Mouse (Mus musculus) frontal cortex, postnatal 10 days (tissue): ENCODE data around the gene Fbxl17.

ENCODE experiments used
- DNase-seq, 2 experiments: peaks; one replicate each; pipeline ENCODE4 v3.0.0; 2022; ENCODE audit warnings: low spot score in 2 of 2, mixed read lengths in 1 of 2

Gene Fbxl17

GRCm38 (mm10) chr17:63459712-63460495 is 39.9 kb downstream of the Fbxl17 start:
- no peak for DNase-seq

DNA sequence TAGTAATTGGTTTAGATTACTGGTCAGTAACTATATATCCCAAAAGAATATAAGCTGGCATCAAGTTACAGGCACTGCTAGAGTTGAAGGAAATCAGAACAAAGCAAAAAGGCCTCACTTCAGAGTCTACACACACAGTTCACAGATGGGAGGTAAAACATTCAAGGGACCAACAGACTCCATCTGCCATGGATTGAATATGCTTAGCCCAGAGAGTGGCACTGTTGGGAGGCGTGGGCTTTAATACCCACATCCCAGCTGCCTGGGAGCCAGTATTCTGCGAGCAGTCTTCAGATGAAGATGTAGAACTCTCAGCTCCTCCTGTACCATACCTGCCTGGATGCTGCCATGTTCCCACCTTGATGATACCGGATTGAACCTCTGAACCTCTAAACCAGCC is 41.8 kb downstream of the Fbxl17 start:
- no peak for DNase-seq

- DNase-seq: no peak
Observed at GRCm38 (mm10) chr17:63451311-63452006, 48.4 kb downstream of the Fbxl17 start.

- DNase-seq: no peak
Observed at GRCm38 (mm10) chr17:63447691-63448090, 52.1 kb downstream of the Fbxl17 start.

- DNase-seq: no peak
Observed at GRCm38 (mm10) chr17:63446971-63447679, 52.7 kb downstream of the Fbxl17 start.

DNA sequence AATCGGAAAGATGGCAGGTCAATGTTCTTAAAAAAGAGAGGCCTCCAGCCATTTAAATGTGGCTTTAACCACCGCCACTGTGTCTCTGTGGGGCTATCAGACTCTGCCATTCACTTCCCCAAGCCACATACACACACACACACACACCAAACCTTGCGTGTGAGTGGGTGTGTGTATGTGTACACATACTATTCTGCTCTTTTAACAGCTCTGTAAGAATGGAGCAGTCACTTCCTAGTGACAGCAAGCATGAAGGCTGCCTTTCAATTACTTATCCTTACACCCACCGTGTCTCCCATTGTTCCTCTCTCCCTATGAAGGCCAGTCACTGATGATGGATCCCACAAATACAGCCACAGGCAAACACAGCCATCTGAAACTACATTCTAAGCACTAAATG is 54.6 kb downstream of the Fbxl17 start:
- DNase-seq: no peak

GRCm38 (mm10) chr17:63437424-63437823 is 62.4 kb downstream of the Fbxl17 start:
- DNase-seq: no peak

DNA sequence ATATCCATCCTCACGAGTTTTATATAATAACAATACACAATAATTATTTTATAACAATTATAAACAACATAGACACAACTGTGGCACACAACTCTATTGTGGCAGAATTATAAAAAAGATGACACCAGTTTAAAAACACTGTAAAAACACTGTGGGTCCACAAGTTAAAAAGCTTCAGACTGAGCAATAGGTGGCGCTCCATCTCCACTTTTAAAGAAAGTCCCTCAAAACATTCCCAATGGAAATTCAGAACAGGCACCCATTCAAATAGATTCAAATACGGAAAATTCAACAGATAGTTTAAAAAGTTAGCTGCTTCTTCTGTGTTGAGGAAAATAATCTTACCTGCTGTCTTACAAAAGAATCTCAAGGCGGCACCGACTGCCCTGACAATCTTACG is 65.7 kb downstream of the Fbxl17 start:
- DNase-seq: no peak

DNA sequence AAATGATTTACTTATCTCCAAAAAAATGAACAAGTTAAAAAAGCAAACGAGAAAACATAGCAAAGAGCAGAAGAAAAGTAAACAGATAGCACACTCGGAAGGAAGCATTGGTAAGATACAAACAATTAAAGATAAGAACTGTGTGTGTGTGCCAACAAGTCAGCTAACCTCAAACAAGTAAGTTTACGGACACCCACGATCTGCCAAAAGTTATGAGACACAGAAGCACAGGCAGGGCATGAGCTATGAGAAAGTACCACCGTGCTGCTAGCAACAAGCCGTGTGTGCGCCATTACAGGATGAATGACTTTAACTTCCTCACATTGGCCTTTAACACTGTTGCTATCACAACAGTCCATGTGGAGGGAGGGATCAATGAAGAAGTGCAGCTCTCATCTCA is 68.2 kb downstream of the Fbxl17 start:
- no peak for DNase-seq

DNA sequence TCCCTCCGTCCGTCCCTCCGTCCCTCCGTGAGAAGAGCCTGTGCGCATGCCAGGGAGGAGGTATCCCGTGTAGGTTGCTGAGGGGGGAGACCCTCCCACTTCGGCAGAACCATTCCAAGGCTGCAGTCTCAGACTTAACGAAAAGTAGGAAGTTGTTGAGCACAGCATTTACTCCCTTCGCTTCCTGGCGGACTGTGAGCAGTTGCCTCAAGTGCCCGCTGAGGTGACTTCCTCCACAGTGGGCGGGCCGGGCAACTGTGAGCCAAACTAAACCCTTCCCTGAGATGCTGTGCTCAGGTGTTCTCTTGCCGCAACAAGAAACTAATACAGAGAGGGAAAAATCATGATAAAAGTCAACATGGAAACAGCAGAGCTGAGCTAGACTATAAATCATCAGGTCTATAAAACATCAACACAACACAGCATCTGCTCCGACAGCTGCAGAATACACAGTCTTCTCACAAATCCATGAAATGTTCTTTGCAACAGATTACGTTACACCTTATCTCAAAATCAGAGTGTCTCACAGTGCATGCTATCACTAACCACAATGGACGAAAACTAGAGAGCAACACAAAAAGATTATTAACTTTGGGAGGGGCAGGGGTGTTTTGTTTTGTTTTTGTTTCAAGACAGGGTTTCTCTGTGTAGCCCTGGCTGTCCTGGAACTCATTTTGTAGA is 69.3 kb downstream of the Fbxl17 start:
- no peak for DNase-seq

- no peak for DNase-seq
Observed at GRCm38 (mm10) chr17:63423851-63424250, 76.0 kb downstream of the Fbxl17 start.

GRCm38 (mm10) chr17:63422685-63423084 is 77.1 kb downstream of the Fbxl17 start:
- DNase-seq: no peak

DNA sequence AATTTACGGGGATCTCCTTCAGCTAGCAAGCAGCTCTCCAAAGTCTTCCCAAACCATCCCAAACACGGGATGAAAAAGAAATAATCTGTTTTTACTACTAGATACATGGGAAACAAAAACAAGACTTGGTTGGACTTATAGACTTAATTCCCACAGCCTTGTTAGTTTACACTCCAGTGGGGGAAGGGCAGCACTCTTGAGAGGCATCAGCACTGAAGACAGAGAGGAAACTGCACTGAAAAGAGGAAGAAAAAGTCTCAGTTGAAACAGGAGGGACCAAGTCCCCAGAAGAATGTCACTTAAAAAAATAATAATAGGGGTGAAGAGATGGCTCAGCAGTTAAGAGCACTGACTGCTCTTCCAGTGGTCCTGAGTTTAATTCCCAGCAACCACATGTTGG is 78.0 kb downstream of the Fbxl17 start:
- DNase-seq: no peak

DNA sequence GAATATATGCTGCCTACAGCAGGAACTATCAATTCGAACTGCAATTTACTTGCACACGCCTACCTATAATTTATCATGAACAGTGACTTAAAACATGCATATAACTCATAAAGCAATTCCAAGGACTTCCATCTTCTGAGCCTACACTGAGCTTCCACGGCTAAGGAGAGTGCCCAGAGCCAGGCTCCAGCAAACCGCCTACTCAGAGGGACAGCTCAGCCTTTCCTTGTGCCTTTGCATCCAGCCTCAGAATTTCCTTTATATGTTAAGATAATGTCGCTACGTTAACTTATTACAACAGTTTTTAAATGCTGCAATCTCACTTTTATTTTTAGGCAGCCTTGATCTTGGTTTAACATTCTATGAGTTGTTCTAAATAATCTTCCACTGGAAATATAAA is 80.3 kb downstream of the Fbxl17 start:
- no peak for DNase-seq

- DNase-seq: no peak
Observed at GRCm38 (mm10) chr17:63413973-63414580, 85.7 kb downstream of the Fbxl17 start.

GRCm38 (mm10) chr17:63411564-63411963 is 88.3 kb downstream of the Fbxl17 start:
- no peak for DNase-seq

GRCm38 (mm10) chr17:63410101-63410500 is 89.7 kb downstream of the Fbxl17 start:
- DNase-seq: no peak

DNA sequence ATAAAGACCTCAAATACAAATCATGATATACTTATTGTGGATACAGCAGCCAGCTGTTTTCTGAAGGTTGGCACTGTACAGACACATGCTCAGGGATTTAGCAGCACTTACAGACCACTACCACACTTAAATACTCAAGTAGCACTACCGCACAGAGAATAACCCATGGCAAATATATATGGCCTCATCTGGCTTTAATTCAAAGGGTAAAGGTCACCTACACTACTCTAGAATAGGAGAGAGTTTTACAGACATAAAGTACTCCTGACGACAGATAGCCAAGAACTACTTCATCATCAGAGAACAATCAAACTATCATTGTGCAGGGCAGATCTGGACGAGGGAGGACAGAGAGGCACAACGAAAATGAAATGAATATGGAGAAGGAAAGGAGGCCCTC is 93.9 kb downstream of the Fbxl17 start:
- DNase-seq: no peak

- DNase-seq: no peak
Observed at GRCm38 (mm10) chr17:63405471-63405870, 94.3 kb downstream of the Fbxl17 start.

- no peak for DNase-seq
Observed at GRCm38 (mm10) chr17:63404968-63405367, 94.8 kb downstream of the Fbxl17 start.

GRCm38 (mm10) chr17:63403801-63404415 is 95.9 kb downstream of the Fbxl17 start:
- no peak for DNase-seq
